Mouse (Mus musculus): Measurements from ENCODE around the gene Mfap1b.
"Not testable (repeated sequence)": the region's sequence is repeated elsewhere in the genome, so short reads cannot be mapped to it uniquely, and the experiment has no call there.

Gene Mfap1b

GRCm38 (mm10) chr2:121473301-121474179 is at the start of gene Mfap1b:
Gene Mfap1b (minus strand): TSS chr2:121474067.
- DNase-seq (ENCODE audit: low spot score in 2 of 2), result peak; percentile 63 to 82

DNA sequence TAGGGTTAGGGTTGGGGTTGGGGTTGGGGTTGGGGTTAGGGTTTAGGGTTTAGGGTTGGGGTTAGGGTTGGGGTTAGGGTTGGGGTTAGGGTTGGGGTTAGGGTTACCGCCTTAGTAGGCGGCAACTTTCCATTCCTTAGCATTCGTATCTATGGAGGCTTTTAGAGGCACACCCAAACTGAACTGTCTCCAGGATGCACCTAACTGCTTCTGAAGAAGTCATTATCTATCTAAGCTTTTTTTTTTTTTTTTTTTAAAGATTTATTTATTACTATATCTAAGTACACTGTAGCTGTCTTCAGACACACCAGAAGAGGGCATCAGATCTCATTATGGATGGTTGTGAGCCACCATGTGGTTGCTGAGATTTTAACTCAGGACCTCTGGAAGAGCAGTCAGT is 49.0 kb upstream of the Mfap1b start:
- not testable (repeated sequence) for DNase-seq (ENCODE audit: low spot score in 2 of 2)

GRCm38 (mm10) chr2:121522006-121522405 is 48.1 kb upstream of the Mfap1b start:
- DNase-seq (ENCODE audit: low spot score in 2 of 2), result no peak

- DNase-seq (ENCODE audit: low spot score in 2 of 2), result not testable (repeated sequence)
Measured at GRCm38 (mm10) chr2:121518711-121519110, 44.8 kb upstream of the Mfap1b start.

- no peak for DNase-seq (ENCODE audit: low spot score in 2 of 2)
Measured at GRCm38 (mm10) chr2:121518106-121518505, 44.2 kb upstream of the Mfap1b start.

DNA sequence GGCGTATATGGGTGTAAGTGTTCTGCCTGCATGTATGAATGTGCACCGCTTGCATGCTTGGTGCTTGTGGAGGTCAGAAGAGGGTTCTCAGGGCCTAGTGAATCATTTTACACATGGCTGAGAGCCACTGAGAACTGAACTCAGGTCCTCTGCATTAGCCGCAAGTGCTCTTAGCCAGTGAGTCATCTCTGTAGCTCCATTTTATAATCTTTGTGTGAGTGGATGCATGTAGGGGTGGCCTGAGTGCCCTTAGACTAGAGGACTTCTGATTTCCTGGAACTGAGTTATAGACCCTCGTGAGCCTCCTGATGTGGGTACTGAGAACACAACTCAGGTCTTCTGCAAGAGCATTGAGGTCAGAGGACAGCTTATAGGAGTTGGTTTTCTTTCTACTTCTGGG is 40.3 kb upstream of the Mfap1b start:
- DNase-seq (ENCODE audit: low spot score in 2 of 2), result no peak

DNA sequence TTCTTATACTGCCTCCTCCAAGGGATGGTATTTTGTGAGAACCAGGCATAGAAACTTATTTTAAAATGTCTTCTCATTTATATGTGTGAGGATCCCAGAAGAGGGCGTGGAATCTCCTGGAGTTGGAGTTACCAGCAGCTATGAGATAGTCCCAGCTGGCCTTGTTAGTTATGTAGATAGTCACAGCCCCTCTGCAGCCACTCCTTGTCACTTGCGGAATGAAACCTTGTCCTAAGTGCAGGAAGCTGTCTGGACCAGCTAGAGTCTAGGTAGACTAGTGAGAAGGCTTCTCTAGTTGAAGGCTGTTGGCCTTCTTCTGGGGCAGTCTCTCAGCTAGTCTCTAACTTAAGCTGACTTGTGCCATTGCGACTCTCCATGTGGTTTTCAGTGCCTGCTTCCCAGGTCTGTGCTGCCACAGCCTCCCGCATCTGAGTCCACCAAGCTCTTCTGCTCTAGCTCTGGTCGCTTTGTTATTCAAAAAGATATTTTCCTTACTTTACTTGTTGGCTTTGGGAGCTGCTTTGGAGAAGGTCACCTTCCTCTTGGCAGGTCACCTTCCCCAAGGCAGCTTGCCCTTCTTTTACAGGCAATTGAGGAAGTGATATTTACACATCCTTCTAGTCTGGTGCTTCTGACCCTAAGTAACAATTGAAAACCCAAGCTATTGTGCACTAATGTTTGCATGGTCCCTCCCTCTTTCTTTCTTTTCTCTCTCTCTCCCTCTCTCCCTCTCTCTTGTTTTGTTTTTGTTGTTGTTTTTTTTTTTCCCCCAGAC is 39.3 kb upstream of the Mfap1b start:
- not testable (repeated sequence) for DNase-seq (ENCODE audit: low spot score in 2 of 2)

DNA sequence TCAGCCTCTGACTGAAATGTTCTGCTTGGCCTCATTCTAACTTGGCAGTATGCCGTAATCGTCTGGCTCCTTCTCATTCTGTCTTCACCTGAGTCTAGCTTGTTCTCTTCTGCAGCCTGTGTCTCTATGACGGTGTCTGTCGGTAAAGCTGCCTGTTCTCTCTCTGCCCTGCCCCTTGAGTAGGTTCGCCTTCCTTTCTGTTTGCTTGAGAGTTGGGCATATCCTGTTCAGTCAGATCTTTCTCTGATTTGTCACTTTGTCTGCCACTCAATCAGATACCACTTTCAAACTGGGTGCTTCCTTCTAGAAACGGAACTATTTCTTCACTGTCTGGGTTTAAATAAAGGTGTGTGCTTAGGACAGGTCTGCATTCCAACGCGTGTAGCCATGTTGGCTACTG is 37.5 kb upstream of the Mfap1b start:
- no peak for DNase-seq (ENCODE audit: low spot score in 2 of 2)

DNA sequence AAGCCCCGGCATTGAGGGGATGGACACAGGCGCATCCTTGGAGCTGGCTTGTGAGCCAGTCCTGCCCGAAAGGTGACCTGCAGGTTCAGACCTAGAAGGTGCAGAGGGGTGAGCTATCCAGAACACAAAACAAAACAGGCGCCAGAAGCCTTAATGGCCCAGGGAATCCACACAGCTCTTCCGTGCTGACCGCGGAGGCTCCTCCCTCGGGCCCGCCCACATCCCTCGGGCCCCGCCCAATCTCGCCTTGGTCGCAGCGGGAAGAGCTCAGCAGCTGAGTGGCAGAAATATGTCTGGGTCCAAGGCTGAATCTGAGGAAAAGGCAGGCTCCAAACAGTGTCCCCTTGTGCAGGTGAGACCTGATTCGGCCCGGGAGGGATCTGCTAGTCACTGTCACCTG is 35.7 kb upstream of the Mfap1b start:
- peak; percentile 34 to 75 for DNase-seq (ENCODE audit: low spot score in 2 of 2)

DNA sequence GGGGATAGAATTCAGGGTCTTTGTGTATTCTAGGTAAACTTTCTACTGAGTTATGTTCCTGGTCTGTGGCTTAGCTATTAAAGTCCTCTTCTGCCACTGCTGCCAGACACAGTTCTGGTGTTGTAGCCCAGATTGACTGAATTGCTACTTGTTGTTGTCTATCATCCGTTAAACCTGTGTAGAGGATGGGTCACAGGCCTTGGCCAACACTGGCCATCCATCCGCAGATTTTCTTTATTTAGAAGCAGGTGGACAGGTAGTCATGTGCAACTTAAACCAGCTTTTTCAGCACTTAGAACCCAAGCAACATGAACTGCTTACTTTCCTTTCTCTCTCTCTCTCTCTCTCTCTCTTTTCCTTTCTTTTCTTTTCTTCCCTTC is 34.1 kb upstream of the Mfap1b start:
- no peak for DNase-seq (ENCODE audit: low spot score in 2 of 2)

- no peak for DNase-seq (ENCODE audit: low spot score in 2 of 2)
Measured at GRCm38 (mm10) chr2:121507173-121507950, 33.5 kb upstream of the Mfap1b start.

GRCm38 (mm10) chr2:121505942-121506882 is 32.3 kb upstream of the Mfap1b start, which contains the start of the genes Mfap1a and Wdr76:
Gene Mfap1a (minus strand): TSS chr2:121506665.
Gene Wdr76 (plus strand): TSS chr2:121506723.
- DNase-seq (ENCODE audit: low spot score in 2 of 2), result peak; percentile 81 to 88

DNA sequence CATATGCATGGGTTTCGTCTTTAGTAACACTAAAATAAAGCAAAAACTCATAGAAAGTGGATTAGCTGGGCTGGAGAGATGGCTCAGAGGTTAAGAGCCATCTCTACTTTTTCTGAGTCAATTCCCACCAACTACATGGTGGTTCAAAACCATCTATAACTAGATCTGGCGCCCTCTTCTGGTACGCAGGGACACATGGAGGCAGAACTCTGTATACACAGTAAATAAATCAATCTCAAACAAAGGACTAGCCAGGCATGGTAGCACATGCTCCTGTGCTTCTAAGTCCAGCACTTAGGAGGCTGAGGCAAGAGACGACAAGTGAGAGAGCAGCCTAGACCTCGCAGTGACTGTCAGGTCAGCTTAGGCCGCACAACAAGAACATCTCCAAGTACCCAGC is 27.7 kb upstream of the Mfap1b start:
- not testable (repeated sequence) for DNase-seq (ENCODE audit: low spot score in 2 of 2)

DNA sequence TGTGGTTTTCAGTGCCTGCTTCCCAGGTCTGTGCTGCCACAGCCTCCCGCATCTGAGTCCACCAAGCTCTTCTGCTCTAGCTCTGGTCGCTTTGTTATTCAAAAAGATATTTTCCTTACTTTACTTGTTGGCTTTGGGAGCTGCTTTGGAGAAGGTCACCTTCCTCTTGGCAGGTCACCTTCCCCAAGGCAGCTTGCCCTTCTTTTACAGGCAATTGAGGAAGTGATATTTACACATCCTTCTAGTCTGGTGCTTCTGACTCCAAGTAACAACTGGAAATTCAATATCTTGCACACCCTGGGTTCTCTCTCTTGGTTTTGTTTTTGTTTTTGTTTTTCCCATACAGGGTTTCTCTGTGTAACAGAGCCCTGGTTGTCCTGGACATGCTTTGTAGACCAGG is 10.5 kb upstream of the Mfap1b start:
- not testable (repeated sequence) for DNase-seq (ENCODE audit: low spot score in 2 of 2)

- no peak for DNase-seq (ENCODE audit: low spot score in 2 of 2)
Measured at GRCm38 (mm10) chr2:121483576-121483975, 9.7 kb upstream of the Mfap1b start.

GRCm38 (mm10) chr2:121480916-121481315 is 7.0 kb upstream of the Mfap1b start:
- not testable (repeated sequence) for DNase-seq (ENCODE audit: low spot score in 2 of 2)

DNA sequence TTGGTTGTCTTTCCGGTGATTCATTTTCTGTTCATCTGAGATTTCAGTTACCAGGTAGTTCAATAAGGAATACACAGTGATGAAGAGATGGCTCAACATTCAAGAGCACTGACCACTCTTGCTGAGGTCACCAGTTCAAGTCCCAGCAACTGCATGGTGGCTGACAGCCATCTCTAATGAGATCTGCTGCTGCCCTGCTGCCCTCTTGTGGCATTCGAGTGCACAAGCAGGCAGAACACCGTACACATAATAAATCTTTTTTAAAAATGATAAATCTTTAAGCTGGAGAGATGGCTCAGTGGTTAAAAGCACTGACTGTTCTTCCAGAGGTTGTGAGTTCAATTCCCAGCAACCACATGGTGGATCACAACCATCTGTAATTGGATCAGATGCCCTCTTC is 6.6 kb upstream of the Mfap1b start:
- peak in 1 of 2 experiments; percentile 64 for DNase-seq (ENCODE audit: low spot score in 2 of 2)

DNA sequence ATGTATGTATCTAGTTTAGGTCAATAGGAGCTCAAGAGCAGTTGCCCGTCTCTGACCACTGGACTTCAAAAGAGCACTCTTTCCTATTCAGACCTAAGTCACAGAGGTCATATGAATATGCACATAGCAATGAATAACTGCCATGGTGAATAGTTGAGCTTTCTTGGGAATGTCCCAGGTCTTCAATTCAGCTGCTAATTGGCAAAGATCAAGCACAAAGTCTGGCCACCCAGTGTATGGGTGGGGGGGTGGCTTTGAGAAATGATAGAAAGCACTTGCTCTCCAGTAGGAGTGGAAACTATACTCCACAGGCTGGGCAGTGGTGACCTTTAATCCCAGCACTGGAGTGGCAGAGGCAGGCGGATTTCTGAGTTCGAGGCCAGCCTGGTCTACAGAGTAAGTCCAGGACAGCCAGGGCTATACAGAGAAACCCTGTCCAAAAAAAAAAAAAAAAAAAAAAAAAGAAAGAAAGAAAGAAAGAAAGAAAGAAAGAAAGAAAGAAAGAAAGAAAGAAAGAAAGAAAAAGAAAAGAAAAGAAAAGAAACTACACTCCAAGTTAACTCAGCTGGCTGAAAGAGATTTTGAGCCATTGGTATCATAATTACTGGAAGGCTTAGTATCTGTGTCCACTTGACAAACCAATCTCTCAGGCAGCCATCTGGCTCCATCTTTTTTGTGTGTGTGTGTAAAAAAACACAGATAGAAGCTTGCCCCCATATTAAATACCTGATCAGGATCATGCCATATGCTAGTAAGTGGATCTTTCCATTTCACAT is 3.8 kb upstream of the Mfap1b start:
- no peak for DNase-seq (ENCODE audit: low spot score in 2 of 2)

GRCm38 (mm10) chr2:121475306-121475705 is 1.4 kb upstream of the Mfap1b start:
- DNase-seq (ENCODE audit: low spot score in 2 of 2), result not testable (repeated sequence)

DNA sequence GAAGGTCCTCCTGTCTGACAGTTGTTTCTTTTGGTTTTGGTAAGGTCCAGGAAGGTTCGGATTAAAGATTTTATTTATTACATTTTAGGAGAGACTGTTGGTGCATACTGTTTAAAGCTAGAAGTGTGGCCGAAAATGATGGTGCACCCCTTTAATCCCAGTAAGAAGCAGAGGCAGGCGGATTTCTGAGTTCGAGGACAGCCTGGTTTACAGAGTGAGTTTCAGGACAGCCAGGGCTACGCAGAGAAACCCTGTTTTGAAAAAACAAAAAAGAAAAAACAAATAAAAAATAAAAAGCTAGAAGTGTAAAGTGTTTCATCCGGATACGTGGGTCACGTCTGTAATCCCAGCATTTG is 291 bp upstream of the Mfap1b start:
- DNase-seq (ENCODE audit: low spot score in 2 of 2), result peak in 1 of 2 experiments; percentile 40
